Mouse (Mus musculus) Patski (cell line): ENCODE results near the gene Nfatc3. TPM values are rescaled to one million over a fixed set of nuclear protein-coding genes. Genes with fewer than 3 reads are reported as not detected.

ENCODE experiments used
- ATAC-seq: fragments of 100-300 bp; one replicate; pipeline ENCODE4 v1.8.0; 2021
- CTCF ChIA-PET: fragments of 350-600 bp; sonication (Branson Sonifier 250); formaldehyde crosslinking; loops from one replicate; lab custom pipeline; 2022; ENCODE audit warnings: inconsistent platforms; lab: Charles Lee
- POLR2A ChIA-PET: fragments of 350-600 bp; sonication (Branson Sonifier 250); formaldehyde crosslinking; loops from one replicate; lab custom pipeline; 2022; ENCODE audit warnings: antibody characterized with exemption, inconsistent platforms; lab: Charles Lee
- DNase-seq: peaks from one replicate; pipeline ENCODE4 v3.0.0-alpha.2; 2011; ENCODE audit warnings: low read depth, low spot score
- H3K27me3 ChIP-seq: fragments of 371-371 bp; one replicate; pipeline ENCODE4 v1.5.1; 2021
- CTCF ChIP-seq: fragments of 100-300 bp; IDR thresholded peaks from one replicate; pipeline ENCODE4 v1.5.1; 2021
- in situ Hi-C: fragments of 300-500 bp; cut with MboI; formaldehyde crosslinking; loops from 3 replicates; pipeline ENCODE4 v1.11.1; 2018; ENCODE audit warnings: low pct_unique_long_range_greater_than_20kb, mixed read lengths
- polyA plus RNA-seq: library from polyadenylated mRNA; unstranded; gene quantifications from one replicate; pipeline ENCODE4 v1.2.3, GENCODE M21; 2021

Gene Nfatc3
- polyA plus RNA-seq, 1 experiment from 2014 or later = 33.5 TPM

DNA sequence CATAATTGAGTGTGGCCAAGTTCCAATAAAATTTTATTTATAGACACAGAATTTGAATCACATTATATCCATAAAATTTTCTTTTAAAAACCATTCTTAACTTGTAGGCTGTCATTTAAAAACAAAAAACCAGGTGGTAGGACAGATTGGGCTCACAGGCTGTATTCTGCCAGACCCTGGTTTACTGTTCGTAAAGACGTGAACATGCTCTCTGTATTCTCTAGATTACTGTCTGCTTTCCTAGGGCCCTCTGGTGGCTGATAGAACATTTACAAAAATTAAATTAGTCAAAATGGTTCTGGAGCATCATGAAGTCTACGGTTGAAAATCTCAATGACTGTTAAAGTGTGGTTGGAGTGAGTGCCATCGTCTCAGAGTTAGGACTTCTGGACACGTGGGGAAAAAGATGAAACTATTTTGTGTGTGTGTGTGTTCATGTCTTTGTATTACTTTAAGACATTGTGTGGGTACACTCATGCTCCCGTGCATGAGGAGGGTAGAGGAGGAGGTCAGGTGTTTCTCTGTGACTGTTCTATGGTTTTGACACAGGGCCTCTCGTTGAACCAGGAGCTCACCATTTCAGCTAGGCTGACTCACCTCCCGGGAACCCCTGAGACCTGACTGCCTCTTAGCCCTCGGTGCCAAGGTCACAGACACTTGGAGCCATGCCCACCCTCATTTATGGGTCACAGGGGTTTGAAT, 16.7 kb downstream of the Nfatc3 start:
- ATAC-seq (no peak), DNase-seq (no peak)
- POLR2A ChIA-PET = no interaction called here
- in situ Hi-C loops = no loop called here
- no peaks in the 10 kb centered on the region for H3K27me3 ChIP-seq
- CTCF ChIA-PET = no interaction called here
- peak; percentile 22 for TF ChIP-seq CTCF

DNA sequence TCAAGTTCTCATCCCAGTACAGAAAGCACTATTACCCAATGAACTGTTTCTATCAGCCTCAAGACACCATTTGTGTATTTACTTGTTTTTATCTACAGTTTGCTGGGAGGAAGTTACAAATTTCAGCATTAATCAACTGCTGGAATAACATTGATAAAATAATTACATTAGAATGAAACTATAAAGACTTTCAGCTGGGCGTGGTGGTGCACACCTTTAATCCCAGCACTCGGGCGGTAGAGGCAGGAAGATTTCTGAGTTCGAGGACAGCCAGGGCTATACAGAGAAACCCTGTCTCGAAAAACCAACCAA, 17.2 kb downstream of the Nfatc3 start:
- ChIA-PET CTCF (no interaction called here), POLR2A (no interaction called here)
- in situ Hi-C loops = no loop called here
- ATAC-seq (no peak), DNase-seq (no peak)
- H3K27me3 ChIP-seq = no peaks in the 10 kb centered on the region
- TF ChIP-seq CTCF = no peak

DNA sequence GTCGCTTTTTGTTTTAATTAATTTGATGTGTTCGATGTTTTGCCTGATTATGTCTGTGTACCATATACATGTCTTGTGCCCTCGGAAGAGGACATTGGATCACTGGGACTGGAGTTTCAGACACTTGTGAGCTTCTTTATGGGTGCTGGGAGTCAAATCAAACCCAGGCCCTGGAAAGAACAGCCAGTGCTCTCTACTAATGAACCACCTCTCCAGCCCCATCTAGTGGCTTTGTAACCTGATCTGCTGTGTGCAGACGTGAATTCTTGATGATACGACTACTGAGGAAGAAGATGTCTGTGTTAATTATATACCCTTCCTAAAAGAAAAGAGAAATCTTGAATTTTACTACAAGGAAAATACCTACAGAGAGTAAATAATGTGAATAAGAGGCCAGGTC, 18.0 kb downstream of the Nfatc3 start:
- in situ Hi-C loops = no loop called here
- ATAC-seq (no peak), DNase-seq (no peak)
- ChIA-PET CTCF (no interaction called here), POLR2A (no interaction called here)
- no peaks in the 10 kb centered on the region for H3K27me3 ChIP-seq
- peak; percentile 37 for TF ChIP-seq CTCF

DNA sequence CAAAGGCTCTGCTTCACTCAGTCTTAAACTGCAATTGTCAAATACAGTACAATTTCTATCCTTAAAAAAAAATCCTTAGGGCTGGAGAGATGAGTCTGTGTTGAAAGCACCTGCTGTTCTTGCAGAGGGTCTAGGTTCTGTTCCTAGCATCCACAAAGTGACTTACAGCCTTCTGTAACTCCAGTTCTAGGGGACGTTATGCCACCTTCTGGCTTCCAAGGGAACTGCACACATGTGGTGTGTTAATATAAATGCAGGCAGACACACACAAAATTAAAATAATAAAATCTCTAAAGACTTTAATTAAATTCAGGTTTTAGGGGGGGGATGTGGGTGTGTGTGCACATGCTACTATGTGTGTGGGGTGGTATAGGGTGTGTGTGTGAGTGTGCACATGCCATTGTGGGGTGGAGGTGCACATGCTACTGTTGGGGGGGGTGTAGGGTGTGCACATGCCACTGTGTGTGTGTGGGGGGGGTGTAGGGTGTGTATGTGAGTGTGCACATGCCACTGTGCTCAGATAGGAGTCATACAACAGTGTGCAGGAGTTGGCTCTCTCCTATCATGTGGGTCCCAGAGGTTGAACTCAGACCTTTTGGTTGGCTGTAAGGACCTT, 18.9 kb downstream of the Nfatc3 start:
- peak; percentile 38 for TF ChIP-seq CTCF
- no peak for DNase-seq
- CTCF ChIA-PET = no interaction called here
- POLR2A ChIA-PET = no interaction called here
- no peak for ATAC-seq
- H3K27me3 ChIP-seq = no peaks in the 10 kb centered on the region
- in situ Hi-C loops = no loop called here

DNA sequence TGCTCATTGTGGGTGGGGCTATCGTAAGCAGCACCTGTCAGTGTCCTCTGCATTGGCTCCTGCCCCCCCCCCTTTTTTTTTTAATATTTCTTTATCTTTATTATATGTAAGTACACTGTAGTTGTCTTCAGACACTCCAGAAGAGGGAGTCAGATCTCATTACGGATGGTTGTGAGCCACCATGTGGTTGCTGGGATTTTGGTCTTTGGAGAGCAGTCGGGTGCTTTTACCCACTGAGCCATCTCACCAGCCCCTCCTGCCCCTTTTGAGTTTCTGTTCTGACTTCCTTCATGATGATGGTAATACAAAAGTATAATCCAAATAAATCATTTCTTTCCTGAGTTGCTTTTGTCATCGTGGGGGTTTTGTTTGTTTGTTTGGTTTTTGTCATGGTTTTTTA, 43.7 kb downstream of the Nfatc3 start:
- CTCF ChIA-PET = no interaction called here
- DNase-seq (no peak), ATAC-seq (no peak)
- TF ChIP-seq CTCF = no peak
- POLR2A ChIA-PET = no interaction called here
- in situ Hi-C loops = no loop called here
- no peaks in the 10 kb centered on the region for H3K27me3 ChIP-seq

DNA sequence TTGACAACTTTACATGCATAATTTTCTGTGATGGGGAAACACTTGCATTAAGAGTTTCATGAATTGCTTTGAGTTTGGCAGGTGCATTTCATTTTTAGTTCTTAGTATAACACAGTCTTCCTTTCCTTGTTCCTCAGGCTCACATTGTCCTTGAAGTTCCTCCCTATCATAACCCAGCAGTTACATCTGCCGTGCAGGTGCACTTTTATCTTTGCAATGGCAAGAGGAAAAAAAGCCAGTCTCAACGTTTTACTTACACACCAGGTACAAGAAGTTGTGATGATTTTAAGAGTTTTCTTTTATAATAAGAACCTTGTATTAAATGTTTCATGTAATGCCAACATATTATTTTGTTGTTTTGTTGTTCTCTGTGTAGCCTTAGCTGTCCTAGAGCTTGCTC, 45.2 kb downstream of the Nfatc3 start:
- DNase-seq = no peak
- no peak for ATAC-seq
- ChIA-PET CTCF (no interaction called here), POLR2A (interaction anchor here (0.6 kb wide), 1 partner anchor 37 kb away, joined by 5 read pairs; no protein-coding TSS in a partner anchor)
- H3K27me3 ChIP-seq = no peaks in the 10 kb centered on the region
- TF ChIP-seq CTCF = no peak
- in situ Hi-C loops = no loop called here

DNA sequence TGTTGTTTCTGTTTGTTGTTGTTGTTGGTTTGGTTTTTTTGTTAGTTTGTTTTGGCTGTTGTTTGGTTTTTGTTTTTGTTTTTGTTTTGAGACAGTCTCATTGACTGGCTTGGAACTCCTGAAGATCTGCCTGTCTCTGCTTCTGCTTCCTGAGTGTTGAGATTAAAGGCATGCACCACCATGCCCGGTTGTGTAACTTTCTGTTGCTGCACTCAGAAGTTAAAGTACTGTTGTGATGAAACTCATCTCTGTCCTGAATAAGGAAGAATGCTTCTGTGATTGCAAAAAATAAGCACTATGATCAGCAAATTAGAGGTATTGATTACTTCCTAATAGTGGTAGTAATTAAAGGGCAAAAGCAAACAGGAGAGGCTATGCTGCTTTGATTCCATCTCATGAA, 47.6 kb downstream of the Nfatc3 start:
- no peaks in the 10 kb centered on the region for H3K27me3 ChIP-seq
- ChIA-PET CTCF (no interaction called here), POLR2A (no interaction called here)
- TF ChIP-seq CTCF = no peak
- in situ Hi-C loops = no loop called here
- no peak for ATAC-seq
- no peak for DNase-seq

DNA sequence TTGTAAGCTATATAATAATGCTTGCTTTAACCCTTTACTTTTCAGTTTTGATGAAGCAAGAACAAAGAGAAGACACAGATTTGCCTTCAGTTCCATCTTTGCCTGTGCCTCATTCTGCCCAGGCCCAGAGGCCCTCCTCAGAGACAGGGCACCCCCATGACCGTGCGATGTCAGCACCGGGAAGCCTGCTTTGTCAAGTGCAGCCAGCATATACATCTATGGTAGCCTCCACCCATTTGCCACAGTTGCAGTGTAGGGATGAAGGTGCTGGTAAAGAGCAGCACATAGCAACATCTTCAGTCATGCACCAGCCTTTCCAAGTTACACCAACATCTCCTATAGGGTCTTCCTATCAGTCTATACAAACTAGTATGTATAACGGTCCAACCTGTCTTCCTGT, 49.4 kb downstream of the Nfatc3 start:
- POLR2A ChIA-PET = no interaction called here
- no peaks in the 10 kb centered on the region for H3K27me3 ChIP-seq
- DNase-seq (no peak), ATAC-seq (no peak)
- CTCF ChIA-PET = interaction anchor here (1.3 to 1.5 kb wide), 2 partner anchors 21 to 40 kb away, joined by 3 to 4 read pairs; no protein-coding TSS in a partner anchor
- in situ Hi-C loops = no loop called here
- TF ChIP-seq CTCF = no peak

DNA sequence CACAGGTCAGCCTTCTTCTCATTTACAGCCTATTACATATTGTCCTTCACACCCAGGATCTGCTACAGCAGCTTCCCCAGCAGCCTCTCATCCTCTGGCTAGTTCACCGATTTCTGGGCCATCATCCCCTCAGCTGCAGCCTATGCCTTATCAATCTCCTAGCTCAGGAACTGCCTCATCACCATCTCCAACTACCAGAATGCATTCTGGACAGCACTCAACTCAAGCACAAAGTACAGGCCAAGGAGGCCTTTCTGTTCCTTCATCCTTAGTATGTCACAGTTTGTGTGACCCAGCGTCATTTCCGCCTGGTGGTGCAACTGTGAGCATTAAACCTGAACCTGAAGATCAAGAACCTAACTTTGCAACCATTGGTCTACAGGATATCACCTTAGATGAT, 50.1 kb downstream of the Nfatc3 start:
- ATAC-seq = no peak
- DNase-seq = no peak
- in situ Hi-C loops = no loop called here
- POLR2A ChIA-PET = no interaction called here
- no peak for TF ChIP-seq CTCF
- H3K27me3 ChIP-seq = no peaks in the 10 kb centered on the region
- CTCF ChIA-PET = interaction anchor here (1.3 to 1.6 kb wide), 3 partner anchors 20 to 41 kb away, joined by 3 to 4 read pairs (median 4); no protein-coding TSS in a partner anchor

DNA sequence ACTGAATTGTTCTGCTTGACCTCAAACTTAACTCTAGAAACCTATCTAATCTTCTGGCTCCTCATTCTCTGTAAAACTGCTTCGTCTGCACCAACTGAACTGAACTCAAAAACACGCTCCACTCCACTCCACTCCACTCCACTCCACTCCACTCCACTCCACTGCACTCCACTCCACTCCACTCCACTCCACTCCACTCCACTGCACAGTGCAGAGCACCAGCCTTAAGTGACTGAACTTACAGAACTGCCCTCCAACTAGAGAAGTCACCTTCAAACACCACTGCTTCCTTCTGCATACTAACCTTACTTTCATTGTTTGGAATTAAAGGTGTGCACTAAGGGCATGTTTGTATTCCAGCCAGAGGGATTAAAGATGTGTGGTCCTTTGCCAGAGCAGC, 53.4 kb downstream of the Nfatc3 start:
- DNase-seq = no peak
- POLR2A ChIA-PET = no interaction called here
- H3K27me3 ChIP-seq = no peaks in the 10 kb centered on the region
- ATAC-seq = no peak
- in situ Hi-C loops = no loop called here
- CTCF ChIA-PET = no interaction called here
- no peak for TF ChIP-seq CTCF

DNA sequence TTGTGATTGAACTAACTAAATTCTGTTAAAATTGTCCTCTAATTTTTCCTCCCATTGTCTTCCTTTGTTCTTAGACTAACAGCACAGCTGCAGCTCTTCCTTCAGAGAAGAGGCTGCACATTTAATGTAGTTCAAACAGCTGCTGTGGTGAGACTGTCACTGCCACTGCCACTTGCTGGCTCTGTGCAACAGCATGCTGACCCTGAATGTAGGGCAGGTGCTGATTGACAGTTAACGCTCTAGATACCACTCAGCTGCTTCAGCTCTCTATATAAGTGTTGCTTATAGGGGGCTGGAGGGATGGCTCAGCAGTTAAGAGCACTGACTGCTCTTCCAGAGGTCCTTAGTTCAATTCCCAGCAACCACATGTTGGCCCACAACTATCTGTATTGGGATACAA, 53.9 kb downstream of the Nfatc3 start:
- TF ChIP-seq CTCF = no peak
- no peak for ATAC-seq
- in situ Hi-C loops = no loop called here
- no peak for DNase-seq
- POLR2A ChIA-PET = no interaction called here
- CTCF ChIA-PET = no interaction called here
- H3K27me3 ChIP-seq = no peaks in the 10 kb centered on the region
